Mouse (Mus musculus): ENCODE data around the gene Magi1. TPM values are rescaled to one million over a fixed set of nuclear protein-coding genes. Genes with fewer than 3 reads are reported as not detected.

Gene Magi1
- polyA plus RNA-seq, 1 experiment from 2014 or later = 25.0 TPM

DNA sequence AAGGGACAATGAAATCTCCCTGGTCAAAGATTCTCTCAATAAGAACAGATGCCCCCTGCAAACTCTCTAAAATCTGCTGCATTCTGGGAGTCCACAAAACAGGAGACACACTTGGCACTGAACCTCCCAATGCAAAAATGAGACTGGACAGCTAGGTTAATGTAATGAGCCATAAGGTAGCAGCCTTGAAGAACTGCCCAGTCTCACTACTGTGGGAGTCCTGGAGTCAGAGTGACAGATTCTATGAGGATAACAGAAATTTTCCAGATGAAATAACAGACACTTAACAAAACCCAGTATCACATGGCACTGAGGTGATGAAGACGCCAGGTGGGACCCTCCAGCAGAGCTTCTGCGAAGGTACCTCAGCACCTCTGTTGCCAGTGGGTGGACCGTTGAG, 393.7 kb downstream of the Magi1 start:
- Histone ChIP-seq H3K27ac (no peak overlapping the region), H3K9me3 (no peaks in the 10 kb centered on the region), H3K4me1 (replicated peaks) (peaks cover 24% of the 10 kb centered on the region), H3K4me3 (no peak overlapping the region), H3K36me3 (peaks cover 14% of the 10 kb centered on the region), H3K27me3 (ENCODE audit: insufficient read depth, poor library complexity, severe bottlenecking) (no peaks in the 10 kb centered on the region)
- WGBS = 96% methylated on average over 3 of the region's 3 CpGs
- DNase-seq (ENCODE audit: low spot score) = no peak

DNA sequence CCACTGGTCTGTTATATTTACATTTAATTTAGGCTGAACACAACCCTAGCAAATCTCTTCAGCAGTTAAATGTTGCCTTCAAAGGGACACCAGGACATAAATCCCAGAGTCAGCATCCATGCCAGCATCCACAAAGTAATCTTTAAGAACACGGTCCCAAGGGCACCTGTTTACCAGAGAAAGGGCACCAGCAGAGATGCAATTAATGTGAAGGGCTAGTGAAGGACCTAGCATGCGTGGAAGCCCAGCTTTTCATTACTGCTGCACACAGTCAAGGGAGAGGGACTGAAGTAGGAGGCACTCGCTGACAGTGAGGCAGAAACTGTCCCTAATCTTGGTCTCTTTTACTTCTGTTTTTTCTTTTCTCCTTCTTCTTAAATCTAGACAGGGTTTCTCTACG, 406.4 kb downstream of the Magi1 start:
- no peaks in the 10 kb centered on the region for H3K9me3 ChIP-seq

DNA sequence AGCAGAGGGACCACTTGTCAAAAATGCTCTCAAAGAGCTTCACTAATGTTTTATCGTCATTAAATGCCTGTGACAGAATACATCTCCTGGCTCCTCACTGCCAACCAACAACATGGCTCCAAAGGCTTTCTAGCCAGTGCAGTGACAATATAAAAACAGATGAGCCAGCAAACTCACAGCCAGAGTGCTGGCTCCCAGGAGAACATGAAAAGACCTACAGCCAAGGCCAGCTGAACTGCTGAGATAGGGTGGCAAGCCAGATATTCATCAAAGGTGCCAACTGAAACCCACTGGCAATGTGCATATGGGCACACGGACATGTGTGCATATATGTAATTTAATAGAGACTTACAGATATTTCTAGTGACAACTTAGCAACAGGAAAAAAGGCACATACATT, 408.8 kb downstream of the Magi1 start:
- no peaks in the 10 kb centered on the region for H3K9me3 ChIP-seq
- H3K36me3 ChIP-seq = no peaks in the 10 kb centered on the region
- 89% methylated on average over 2 of the region's 2 CpGs for WGBS
- 0 out of 2 replicates have a peak, but pooled peaks cover 6% of the 10 kb centered on the region for H3K4me1 ChIP-seq (replicated peaks)
- no peak for DNase-seq (ENCODE audit: low spot score)
- no peaks in the 10 kb centered on the region for H3K27me3 ChIP-seq (ENCODE audit: insufficient read depth, poor library complexity, severe bottlenecking)
- H3K27ac ChIP-seq = no peak overlapping the region
- H3K4me3 ChIP-seq = no peak overlapping the region

More for the DNA sequence above, 406.4 kb downstream of the Magi1 start:
- Histone ChIP-seq H3K27me3 (ENCODE audit: insufficient read depth, poor library complexity, severe bottlenecking) (no peaks in the 10 kb centered on the region), H3K4me3 (no peak overlapping the region), H3K4me1 (replicated peaks) (0 out of 2 replicates have a peak, but pooled peaks cover 6% of the 10 kb centered on the region), H3K36me3 (no peaks in the 10 kb centered on the region), H3K27ac (no peak overlapping the region)
- WGBS = 83% methylated on average over 4 of the region's 4 CpGs
- no peak for DNase-seq (ENCODE audit: low spot score)

DNA sequence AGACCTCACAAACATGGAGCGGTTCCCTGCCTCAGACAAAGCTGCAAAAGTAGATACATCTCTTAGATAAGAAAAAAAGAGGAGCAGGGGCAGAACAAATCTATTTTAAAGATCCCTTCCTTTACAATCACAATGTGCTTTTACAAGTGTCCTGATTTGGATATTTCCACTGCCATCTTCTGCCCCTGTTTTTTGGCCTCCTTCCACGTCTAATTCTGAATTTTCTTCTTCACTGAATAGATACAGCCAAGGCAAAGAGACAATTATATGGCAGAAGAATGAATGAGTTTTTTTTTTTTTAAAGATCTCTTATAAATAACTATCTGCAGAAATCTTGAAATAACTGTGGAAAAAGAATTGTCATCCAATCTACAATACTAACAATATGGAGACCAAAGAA, 409.3 kb downstream of the Magi1 start:
- Histone ChIP-seq H3K9me3 (no peaks in the 10 kb centered on the region), H3K27me3 (ENCODE audit: insufficient read depth, poor library complexity, severe bottlenecking) (no peaks in the 10 kb centered on the region), H3K27ac (0 out of 2 replicates have a peak overlapping the region, but pooled peaks have one; percentile 29), H3K36me3 (no peaks in the 10 kb centered on the region), H3K4me3 (no peak overlapping the region), H3K4me1 (replicated peaks) (0 out of 2 replicates have a peak, but pooled peaks cover 6% of the 10 kb centered on the region)
- DNase-seq (ENCODE audit: low spot score) = no peak
- WGBS = 89% methylated on average over 2 of the region's 2 CpGs

DNA sequence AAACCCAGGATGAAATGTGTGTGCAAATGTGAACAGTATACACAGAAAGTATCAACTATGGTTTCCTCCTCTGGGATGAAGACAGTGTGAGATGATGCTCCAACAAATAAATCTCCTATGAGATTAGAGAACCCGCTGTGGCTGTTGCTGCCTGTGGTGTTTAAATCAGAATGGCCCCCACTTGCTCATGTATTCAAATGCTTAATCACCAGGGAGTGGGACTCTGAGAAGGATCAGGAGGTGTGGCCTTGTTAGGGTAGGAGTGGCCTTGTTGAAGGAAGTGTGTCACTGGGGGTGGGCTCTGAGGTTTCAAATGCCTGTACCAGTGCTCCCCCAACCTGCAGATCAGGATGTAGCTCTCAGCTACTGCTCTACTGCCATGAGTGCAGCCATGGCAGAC, 410.2 kb downstream of the Magi1 start:
- Histone ChIP-seq H3K4me3 (no peak overlapping the region), H3K9me3 (no peaks in the 10 kb centered on the region), H3K27ac (0 out of 2 replicates have a peak overlapping the region, but pooled peaks have one; percentile 29), H3K36me3 (no peaks in the 10 kb centered on the region), H3K4me1 (replicated peaks) (0 out of 2 replicates have a peak, but pooled peaks cover 6% of the 10 kb centered on the region), H3K27me3 (ENCODE audit: insufficient read depth, poor library complexity, severe bottlenecking) (no peaks in the 10 kb centered on the region)
- 37% methylated on average over 1 of the region's 1 CpGs for WGBS
- DNase-seq (ENCODE audit: low spot score) = no peak

DNA sequence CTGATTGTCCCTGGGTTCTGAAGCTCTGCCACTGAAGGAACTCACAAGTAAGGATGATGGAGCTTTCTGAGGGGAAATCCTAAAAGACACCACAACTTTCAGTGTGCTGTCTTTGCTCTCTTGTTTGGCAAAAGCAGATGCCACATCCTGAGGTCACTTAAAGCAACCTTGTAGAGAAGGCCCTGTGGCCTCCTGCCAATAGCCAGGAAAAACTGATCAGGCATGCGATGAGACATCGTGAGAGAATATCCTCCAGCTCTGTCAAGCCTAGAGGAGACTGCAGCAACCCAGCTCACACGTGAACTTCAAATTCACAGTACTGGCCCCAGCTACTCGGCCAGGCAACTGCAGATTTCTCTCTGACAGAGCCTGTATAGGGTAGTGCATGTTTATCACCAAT, 412.2 kb downstream of the Magi1 start:
- Histone ChIP-seq H3K27ac (no peak overlapping the region), H3K27me3 (ENCODE audit: insufficient read depth, poor library complexity, severe bottlenecking) (no peaks in the 10 kb centered on the region), H3K4me1 (replicated peaks) (0 out of 2 replicates have a peak, but pooled peaks cover 6% of the 10 kb centered on the region), H3K9me3 (no peaks in the 10 kb centered on the region), H3K4me3 (no peak overlapping the region), H3K36me3 (no peaks in the 10 kb centered on the region)
- DNase-seq (ENCODE audit: low spot score) = no peak
- WGBS = 83% methylated on average over 4 of the region's 4 CpGs

DNA sequence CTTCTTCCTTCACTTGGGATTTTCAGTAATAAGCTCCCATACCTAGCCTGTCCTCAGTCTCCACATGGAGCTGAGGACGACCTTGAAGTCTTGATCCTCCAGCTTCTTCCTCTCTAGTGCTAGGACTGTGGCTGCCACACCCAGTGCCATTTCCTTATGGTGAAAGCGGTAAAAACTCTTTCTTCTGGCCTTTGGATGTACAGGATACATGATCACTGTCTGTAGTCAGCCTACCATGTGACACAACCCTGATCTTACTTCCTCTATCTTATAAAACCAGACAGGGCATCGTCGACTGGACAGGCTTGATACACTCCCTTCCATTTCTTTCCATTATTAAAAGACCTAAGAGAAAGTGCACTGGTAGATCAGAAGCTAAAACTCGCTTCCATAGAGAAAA, 413.7 kb downstream of the Magi1 start:
- Histone ChIP-seq H3K4me3 (no peak overlapping the region), H3K4me1 (replicated peaks) (0 out of 2 replicates have a peak, but pooled peaks cover 6% of the 10 kb centered on the region), H3K27me3 (ENCODE audit: insufficient read depth, poor library complexity, severe bottlenecking) (no peaks in the 10 kb centered on the region), H3K36me3 (no peaks in the 10 kb centered on the region), H3K27ac (no peak overlapping the region), H3K9me3 (no peaks in the 10 kb centered on the region)
- whole genome bisulfite sequencing = 87% methylated on average over 5 of the region's 5 CpGs
- no peak for DNase-seq (ENCODE audit: low spot score)

DNA sequence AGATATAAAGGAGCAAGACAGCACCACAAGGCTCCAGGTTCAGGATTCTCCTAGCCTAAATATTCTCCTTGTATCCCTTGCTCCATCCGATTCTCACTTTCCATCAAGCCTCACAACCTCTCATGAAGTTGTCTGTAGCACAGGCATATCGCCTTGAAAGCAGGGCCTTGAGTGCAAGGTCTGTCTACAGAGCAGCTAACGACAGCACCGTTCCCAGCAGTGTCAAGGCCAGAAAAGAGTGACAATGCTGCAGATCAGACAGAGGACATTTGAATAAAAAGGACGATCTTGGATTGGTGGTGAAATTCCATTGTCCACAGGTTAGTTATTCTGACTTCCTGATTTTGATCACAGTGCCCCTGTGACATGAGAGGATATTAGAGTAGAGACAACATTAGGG, 421.5 kb downstream of the Magi1 start:
- WGBS = 92% methylated on average over 5 of the region's 5 CpGs
- H3K36me3 ChIP-seq = 0 out of 2 replicates have a peak, but pooled peaks cover 3% of the 10 kb centered on the region
- H3K4me3 ChIP-seq = no peak overlapping the region
- no peaks in the 10 kb centered on the region for H3K9me3 ChIP-seq
- H3K4me1 ChIP-seq (replicated peaks) = peaks cover 12% of the 10 kb centered on the region
- no peak for DNase-seq (ENCODE audit: low spot score)
- no peaks in the 10 kb centered on the region for H3K27me3 ChIP-seq (ENCODE audit: insufficient read depth, poor library complexity, severe bottlenecking)
- no peak overlapping the region for H3K27ac ChIP-seq

DNA sequence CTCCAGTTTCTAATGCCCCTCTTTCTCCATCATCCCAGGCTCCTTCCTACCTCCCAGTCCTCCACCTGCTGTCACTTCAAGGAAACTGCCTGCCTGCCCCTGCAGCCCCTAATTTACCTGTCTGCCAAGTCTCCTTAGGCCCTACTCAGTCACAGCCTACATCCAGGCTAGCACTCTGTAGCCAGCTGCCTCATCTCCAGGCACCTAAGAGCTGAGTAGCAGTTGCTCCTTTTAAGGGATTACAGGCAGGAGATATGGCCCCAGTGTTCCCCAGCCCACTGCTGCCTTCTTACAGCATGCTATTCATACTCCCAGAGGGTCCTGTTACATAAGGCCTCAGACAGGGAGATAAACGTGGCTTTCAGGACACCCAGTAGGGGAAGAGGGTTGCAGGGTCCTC, 426.9 kb downstream of the Magi1 start:
- H3K27ac ChIP-seq = peak overlapping the region; percentile 80
- no peak for DNase-seq (ENCODE audit: low spot score)

DNA sequence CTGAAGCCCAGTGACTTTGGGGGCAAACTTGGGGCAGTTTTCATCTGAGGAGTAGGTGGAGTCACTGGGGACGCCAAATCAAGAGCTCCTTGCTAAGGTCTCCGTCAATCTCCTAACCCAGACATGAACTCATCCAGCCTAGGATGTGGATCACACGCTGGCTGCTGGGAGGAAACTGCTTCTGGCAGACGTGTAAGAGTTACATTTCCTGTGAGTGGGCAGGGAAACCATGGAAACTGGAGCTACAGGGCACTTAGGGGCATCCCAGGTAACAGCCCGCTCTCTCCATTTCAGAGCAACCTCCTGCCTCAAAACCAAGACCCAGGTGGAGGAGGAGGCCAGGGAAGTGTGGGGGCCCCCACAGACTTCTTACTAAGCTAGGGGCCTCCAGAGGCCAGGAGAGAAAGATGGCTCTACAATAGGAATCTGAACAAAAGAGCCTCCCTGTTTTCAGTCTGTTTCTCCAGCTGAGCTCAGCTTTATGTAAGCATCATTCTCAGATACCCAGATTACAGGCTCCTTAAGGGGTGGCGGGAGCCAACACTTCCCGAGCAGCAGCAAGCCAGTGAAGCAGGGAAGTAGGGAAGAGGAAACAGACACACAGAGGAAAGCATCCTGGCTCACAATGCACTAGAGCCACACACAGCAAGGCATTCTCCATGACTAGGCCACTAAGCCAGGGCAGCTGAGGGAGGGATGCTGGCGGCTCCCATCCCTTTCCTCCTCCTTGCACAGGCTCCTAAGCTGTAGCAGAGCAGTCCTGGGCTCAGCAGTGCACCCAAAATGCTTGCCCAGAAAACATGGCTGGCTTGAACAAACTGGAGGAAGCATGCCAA, 427.7 kb downstream of the Magi1 start:
- no peak for DNase-seq (ENCODE audit: low spot score)
- Histone ChIP-seq H3K27ac (peak overlapping the region; percentile 80), H3K27me3 (ENCODE audit: insufficient read depth, poor library complexity, severe bottlenecking) (no peaks in the 10 kb centered on the region), H3K4me3 (no peak overlapping the region), H3K36me3 (0 out of 2 replicates have a peak, but pooled peaks cover under 1% of the 10 kb centered on the region), H3K9me3 (no peaks in the 10 kb centered on the region), H3K4me1 (replicated peaks) (peaks cover 32% of the 10 kb centered on the region)
- 40% methylated on average over 8 of the region's 8 CpGs for WGBS

More for the DNA sequence above, 426.9 kb downstream of the Magi1 start:
- peaks cover 31% of the 10 kb centered on the region for H3K4me1 ChIP-seq (replicated peaks)
- 24% methylated on average over 1 of the region's 1 CpGs for WGBS
- H3K9me3 ChIP-seq = no peaks in the 10 kb centered on the region
- no peak overlapping the region for H3K4me3 ChIP-seq
- H3K27me3 ChIP-seq (ENCODE audit: insufficient read depth, poor library complexity, severe bottlenecking) = no peaks in the 10 kb centered on the region
- 0 out of 2 replicates have a peak, but pooled peaks cover 3% of the 10 kb centered on the region for H3K36me3 ChIP-seq

DNA sequence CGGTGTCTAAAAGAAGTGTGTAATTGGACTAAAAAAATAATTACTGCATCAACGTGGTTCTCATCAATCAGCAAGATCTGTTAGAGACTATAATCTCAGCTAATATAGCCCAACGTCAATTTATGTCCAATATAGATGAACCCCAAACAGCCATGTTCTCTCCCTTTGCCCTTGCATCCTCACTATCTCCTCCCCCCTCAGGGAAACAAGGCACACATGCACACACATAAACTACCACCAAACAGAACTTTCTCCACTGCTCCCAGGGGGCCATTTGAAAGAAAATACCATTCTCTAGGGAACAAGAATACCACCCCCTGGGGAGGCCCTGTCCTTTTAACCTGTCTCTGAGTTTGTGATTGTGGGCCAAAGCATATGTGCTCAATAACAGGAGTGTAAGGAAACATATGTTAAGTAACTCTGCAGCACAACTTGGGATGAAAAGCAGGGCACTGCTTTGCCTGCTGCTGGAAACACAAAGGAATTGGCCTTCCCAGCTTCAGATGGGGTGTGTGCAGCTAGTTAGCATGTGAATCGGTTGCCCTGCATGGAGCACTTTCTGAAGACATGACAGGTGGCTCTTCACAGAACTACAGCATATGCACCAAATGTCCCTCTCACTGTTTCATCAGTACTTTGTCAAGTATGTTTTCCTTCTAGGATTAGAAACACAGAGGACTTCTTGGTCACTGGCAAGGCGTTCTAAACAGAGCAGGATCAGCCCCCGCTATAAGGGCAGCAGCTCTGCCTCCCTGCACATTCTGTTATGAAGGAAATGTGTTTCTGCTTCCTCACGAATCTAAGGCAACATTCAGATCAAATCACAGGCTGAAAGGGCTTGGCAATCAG, 434.6 kb downstream of the Magi1 start:
- peak; percentile 47 for DNase-seq (ENCODE audit: low spot score)

DNA sequence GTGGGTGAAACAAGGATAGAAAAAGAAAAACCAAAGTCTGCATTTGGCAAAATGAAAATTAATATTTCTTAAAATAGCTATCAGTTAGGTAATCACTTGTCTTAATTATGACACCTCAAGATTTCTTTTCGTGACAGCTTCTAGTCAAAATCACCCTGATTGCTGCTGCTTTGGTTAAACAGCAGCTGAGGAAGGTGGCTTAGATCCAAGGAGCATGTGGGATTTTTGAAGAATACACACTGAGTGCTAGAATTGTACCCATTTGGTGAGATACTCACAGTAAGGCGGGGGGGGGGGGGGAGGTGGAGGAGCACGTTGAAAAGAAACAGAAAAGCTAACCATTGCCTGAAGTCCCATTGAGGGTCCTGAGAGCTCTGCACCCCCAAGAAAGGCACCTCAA, 438.2 kb downstream of the Magi1 start:
- no peaks in the 10 kb centered on the region for H3K9me3 ChIP-seq
- no peak overlapping the region for H3K4me3 ChIP-seq
- no peaks in the 10 kb centered on the region for H3K27me3 ChIP-seq (ENCODE audit: insufficient read depth, poor library complexity, severe bottlenecking)
- WGBS = 74% methylated on average over 3 of the region's 3 CpGs
- H3K27ac ChIP-seq = no peak overlapping the region
- DNase-seq (ENCODE audit: low spot score) = no peak
- H3K4me1 ChIP-seq (replicated peaks) = peaks cover 60% of the 10 kb centered on the region
- H3K36me3 ChIP-seq = no peaks in the 10 kb centered on the region; the same call in 1 of the 2 replicates

More for the DNA sequence above, 434.6 kb downstream of the Magi1 start:
- peaks cover 56% of the 10 kb centered on the region for H3K4me1 ChIP-seq (replicated peaks)
- no peak overlapping the region for H3K4me3 ChIP-seq
- H3K27me3 ChIP-seq (ENCODE audit: insufficient read depth, poor library complexity, severe bottlenecking) = no peaks in the 10 kb centered on the region
- peak overlapping the region; percentile 82 for H3K27ac ChIP-seq
- no peaks in the 10 kb centered on the region; the same call in 1 of the 2 replicates for H3K36me3 ChIP-seq
- H3K9me3 ChIP-seq = no peaks in the 10 kb centered on the region
- WGBS = 38% methylated on average over 7 of the region's 7 CpGs
